Mouse (Mus musculus) small intestine, adult 2 months (tissue): ENCODE results near the gene Zfp1.

Experiments used
- CTCF ChIP-seq: fragments of 200-500 bp; IDR thresholded peaks from 2 replicates; pipeline ENCODE4 v1.5.1; 2012; ENCODE audit warnings: low read depth, mild to moderate bottlenecking, control low read depth, inconsistent platforms, low read length, moderate library complexity, mixed read lengths; ENCODE audit not compliant: insufficient replicate concordance, insufficient read length; ENCODE audit errors: extremely low read depth
- POLR2A ChIP-seq: fragments of 200-500 bp; IDR thresholded peaks from 2 replicates; pipeline ENCODE4 v1.6.1; 2012; ENCODE audit warnings: low read depth, mild to moderate bottlenecking, control low read depth, inconsistent platforms, low read length, moderate library complexity

- TF ChIP-seq POLR2A, result no peak
- no peak for TF ChIP-seq CTCF
These were observed 62.5 kb downstream of the Zfp1 start for GRCm38 (mm10) chr8:111705699-111706098.
